Mouse (Mus musculus): ENCODE measurements around the gene Ehd2.
A peak's percentile ranks its signal among the peaks of the same experiment; 100 is the strongest.

DNA sequence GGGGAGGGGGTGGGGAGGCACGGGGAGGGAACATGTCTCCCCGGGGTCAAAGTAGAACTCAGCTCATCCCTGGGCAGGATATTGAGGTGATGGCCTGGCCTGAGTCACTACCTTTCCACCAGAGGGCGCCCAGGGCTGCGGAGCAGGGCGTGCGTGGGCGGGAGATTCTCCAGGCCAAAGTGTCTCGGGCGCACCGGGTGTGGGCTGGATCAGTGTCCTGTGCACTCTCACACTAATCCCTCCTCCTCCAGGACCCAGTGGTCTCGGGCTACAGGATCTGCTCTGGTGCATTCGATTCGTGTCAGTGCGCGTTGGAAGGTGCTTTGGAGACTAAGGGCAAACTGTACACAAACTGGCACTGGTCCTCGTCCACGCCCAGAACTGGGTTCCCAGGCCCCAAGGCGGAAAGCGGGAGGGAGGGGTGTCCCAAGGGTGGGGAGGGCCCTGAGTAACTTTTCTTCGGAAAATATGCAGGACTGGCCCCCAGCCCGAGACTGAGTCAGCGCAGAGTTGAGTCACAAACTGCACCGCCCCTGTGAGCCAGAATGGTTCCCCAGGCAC is 18.9 kb downstream of the Ehd2 start:
- TF ChIP-seq CTCF (IDR thresholded peaks at IDR 0.05; ENCODE audit: low read depth, low read length) (peak; percentile 57; the same call in 1 of the 2 replicates), POLR2A (IDR thresholded peaks at IDR 0.05; ENCODE audit: borderline replicate concordance, low read depth, low read length) (no peak)

Measured in bone marrow macrophage, adult 2 months (primary cell).